Mouse (Mus musculus): ENCODE data around the gene Hnf1b. TPM values are rescaled to one million over a fixed set of nuclear protein-coding genes. Genes with fewer than 3 reads are reported as not detected.

The Hnf1b gene
- polyA plus RNA-seq, 1 experiment from 2014 or later: 0.09 TPM

DNA sequence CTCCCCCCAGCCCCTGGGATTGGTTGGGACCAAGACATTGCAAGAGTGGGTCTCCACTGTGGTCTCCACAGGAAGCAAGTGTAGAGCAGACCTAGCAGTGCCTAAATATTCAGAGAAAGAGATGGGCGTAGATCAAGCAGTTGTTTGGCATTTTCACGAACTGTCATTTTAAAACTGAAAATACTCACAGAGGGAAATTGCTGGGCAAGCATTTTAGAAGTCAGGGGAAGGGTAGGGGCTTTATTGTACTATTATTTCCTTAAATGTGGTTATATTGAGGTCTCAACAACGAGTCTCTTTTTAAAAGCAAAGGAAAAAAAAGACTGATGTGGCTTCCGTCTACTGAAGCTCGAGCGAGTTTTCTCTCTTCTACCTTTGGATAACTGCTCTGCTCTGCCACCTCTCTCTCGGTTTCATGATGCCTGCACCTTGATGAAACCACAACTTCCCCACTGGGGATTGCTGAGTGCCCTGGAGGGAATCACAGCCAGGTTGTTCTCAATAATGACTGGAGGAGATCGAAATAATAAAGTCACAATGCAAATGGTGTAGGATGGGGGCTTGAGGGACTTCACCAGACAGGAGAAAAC, 21.2 kb upstream of the Hnf1b start:
- H3K4me2 ChIP-seq: no peak overlapping the region
- no peaks in the 10 kb centered on the region for H3K4me1 ChIP-seq (replicated peaks)
- no peak overlapping the region for H3K4me3 ChIP-seq
- WGBS: 75% methylated on average over 8 of the region's 8 CpGs
- H3K36me3 ChIP-seq: no peaks in the 10 kb centered on the region
- H3K27me3 ChIP-seq (replicated peaks): no peaks in the 10 kb centered on the region
- no peaks in the 10 kb centered on the region for H3K9me3 ChIP-seq (replicated peaks)
- no peak for ATAC-seq (ENCODE audit: insufficient number of reproducible peaks, low FRiP score)
- no peak overlapping the region for H3K27ac ChIP-seq (ENCODE audit: poor library complexity, severe bottlenecking)
- H3K9ac ChIP-seq: no peak overlapping the region

- no peak overlapping the region for H3K4me2 ChIP-seq
- 42% methylated on average over 8 of the region's 8 CpGs for WGBS
- H3K4me3 ChIP-seq: no peak overlapping the region
- no peak for ATAC-seq (ENCODE audit: insufficient number of reproducible peaks, low FRiP score)
- H3K4me1 ChIP-seq (replicated peaks): no peaks in the 10 kb centered on the region
- H3K27ac ChIP-seq (ENCODE audit: poor library complexity, severe bottlenecking): no peak overlapping the region
- H3K36me3 ChIP-seq: no peaks in the 10 kb centered on the region
- H3K9me3 ChIP-seq (replicated peaks): no peaks in the 10 kb centered on the region
- H3K9ac ChIP-seq: no peak overlapping the region
- 0 out of 2 replicates have a peak, but pooled peaks cover under 1% of the 10 kb centered on the region for H3K27me3 ChIP-seq (replicated peaks)
These were observed 17.5 kb upstream of the Hnf1b start for GRCm38 (mm10) chr11:83832389-83832788.

DNA sequence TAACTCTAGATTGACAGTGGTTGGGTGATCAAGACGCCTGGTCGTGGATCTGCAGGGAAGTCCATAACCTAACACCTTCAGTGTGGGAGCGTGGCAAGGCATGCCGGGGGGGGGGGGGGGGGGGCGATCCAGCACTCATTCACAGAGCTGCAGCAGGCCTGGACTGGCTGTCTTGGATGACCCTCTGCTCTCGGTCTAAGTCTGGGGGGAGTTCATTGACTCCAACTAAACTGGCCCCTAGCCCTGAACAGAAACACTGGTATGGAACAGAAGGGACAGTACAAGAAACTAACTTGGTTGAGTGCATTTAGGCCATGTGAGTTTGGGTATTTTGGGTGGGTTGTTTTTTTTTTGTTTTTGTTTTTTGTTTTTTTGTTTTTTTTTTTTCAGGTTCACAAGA, 16.3 kb upstream of the Hnf1b start:
- no peak overlapping the region for H3K4me3 ChIP-seq
- no peaks in the 10 kb centered on the region for H3K9me3 ChIP-seq (replicated peaks)
- H3K27ac ChIP-seq (ENCODE audit: poor library complexity, severe bottlenecking): no peak overlapping the region
- H3K4me2 ChIP-seq: no peak overlapping the region
- peaks cover 8% of the 10 kb centered on the region; the same call in 1 of the 2 replicates for H3K27me3 ChIP-seq (replicated peaks)
- no peaks in the 10 kb centered on the region for H3K4me1 ChIP-seq (replicated peaks)
- H3K9ac ChIP-seq: no peak overlapping the region
- no peak for ATAC-seq (ENCODE audit: insufficient number of reproducible peaks, low FRiP score)
- WGBS: 81% methylated on average over 6 of the region's 6 CpGs
- no peaks in the 10 kb centered on the region for H3K36me3 ChIP-seq

- Histone ChIP-seq H3K27me3 (replicated peaks) (peaks cover 9% of the 10 kb centered on the region; the same call in 1 of the 2 replicates), H3K36me3 (no peaks in the 10 kb centered on the region), H3K9me3 (replicated peaks) (no peaks in the 10 kb centered on the region), H3K4me3 (no peak overlapping the region), H3K9ac (no peak overlapping the region), H3K27ac (ENCODE audit: poor library complexity, severe bottlenecking) (no peak overlapping the region), H3K4me1 (replicated peaks) (no peaks in the 10 kb centered on the region), H3K4me2 (no peak overlapping the region)
- no peak for ATAC-seq (ENCODE audit: insufficient number of reproducible peaks, low FRiP score)
- 81% methylated on average over 14 of the region's 14 CpGs for WGBS
These were observed 15.8 kb upstream of the Hnf1b start for GRCm38 (mm10) chr11:83833959-83834496.

- Histone ChIP-seq H3K4me2 (no peak overlapping the region), H3K27me3 (replicated peaks) (peaks cover 28% of the 10 kb centered on the region), H3K4me3 (no peak overlapping the region), H3K4me1 (replicated peaks) (no peaks in the 10 kb centered on the region), H3K9ac (no peak overlapping the region), H3K36me3 (no peaks in the 10 kb centered on the region), H3K27ac (ENCODE audit: poor library complexity, severe bottlenecking) (no peak overlapping the region), H3K9me3 (replicated peaks) (no peaks in the 10 kb centered on the region)
- ATAC-seq (ENCODE audit: insufficient number of reproducible peaks, low FRiP score): no peak
- 78% methylated on average over 6 of the region's 6 CpGs for WGBS
These were observed 10.4 kb upstream of the Hnf1b start for GRCm38 (mm10) chr11:83839451-83839850.

DNA sequence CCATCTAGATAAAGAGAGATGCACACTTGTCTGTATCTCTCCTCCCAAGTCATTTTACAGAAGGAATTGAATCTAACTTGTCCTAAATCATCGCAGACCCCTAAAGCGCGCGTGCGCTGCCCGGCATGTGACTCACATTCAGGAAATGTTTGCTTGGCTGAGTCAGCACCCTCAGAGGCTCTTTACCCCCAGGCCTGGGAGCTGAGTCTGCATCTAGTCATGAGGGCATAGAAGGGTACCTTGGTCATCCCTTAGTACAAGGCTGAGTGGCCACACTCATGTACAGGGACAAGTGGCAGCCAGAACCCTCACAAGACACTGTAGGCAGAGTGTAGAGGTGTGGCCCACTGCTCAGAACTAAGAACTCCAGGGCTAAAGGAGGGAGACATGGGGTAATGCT, 6.3 kb upstream of the Hnf1b start:
- Histone ChIP-seq H3K4me2 (no peak overlapping the region), H3K4me1 (replicated peaks) (no peaks in the 10 kb centered on the region), H3K27me3 (replicated peaks) (peaks cover 41% of the 10 kb centered on the region), H3K4me3 (no peak overlapping the region), H3K9ac (no peak overlapping the region), H3K9me3 (replicated peaks) (no peaks in the 10 kb centered on the region), H3K36me3 (no peaks in the 10 kb centered on the region), H3K27ac (ENCODE audit: poor library complexity, severe bottlenecking) (no peak overlapping the region)
- WGBS: 80% methylated on average over 6 of the region's 6 CpGs
- ATAC-seq (ENCODE audit: insufficient number of reproducible peaks, low FRiP score): no peak

DNA sequence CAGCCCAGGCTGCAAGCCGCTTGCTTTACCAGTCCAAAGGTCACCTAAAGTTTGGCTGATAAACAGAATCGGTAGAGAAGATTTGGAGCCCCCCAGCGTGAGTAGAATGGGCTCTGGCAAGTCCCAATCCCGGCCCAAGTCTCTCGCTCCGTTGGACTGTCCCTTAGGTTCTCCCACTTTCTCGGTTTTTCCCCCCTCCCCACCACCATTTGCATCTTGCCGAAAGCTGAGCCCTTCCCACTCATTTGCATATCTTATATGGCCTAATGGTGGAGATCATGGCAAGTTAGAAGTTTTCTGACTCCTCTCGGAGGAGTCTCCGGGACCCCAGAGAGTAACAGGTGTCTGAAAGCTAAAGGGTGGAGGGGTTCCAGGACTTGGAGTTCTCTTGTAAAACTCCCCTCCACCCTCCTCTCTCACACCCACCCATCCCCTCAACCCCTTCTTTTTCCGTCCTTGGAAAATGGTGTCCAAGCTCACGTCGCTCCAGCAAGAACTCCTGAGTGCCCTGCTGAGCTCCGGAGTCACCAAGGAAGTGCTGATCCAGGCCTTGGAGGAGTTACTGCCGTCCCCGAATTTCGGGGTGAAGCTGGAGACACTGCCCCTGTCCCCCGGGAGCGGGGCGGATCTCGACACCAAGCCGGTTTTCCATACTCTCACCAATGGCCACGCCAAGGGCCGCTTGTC, 866 bp downstream of the Hnf1b start:
- Histone ChIP-seq H3K36me3 (no peaks in the 10 kb centered on the region), H3K9ac (no peak overlapping the region), H3K4me2 (peak overlapping the region; percentile 56), H3K4me1 (replicated peaks) (peaks cover 37% of the 10 kb centered on the region), H3K9me3 (replicated peaks) (no peaks in the 10 kb centered on the region), H3K27me3 (replicated peaks) (peaks cover 77% of the 10 kb centered on the region), H3K27ac (ENCODE audit: poor library complexity, severe bottlenecking) (no peak overlapping the region), H3K4me3 (peak overlapping the region; percentile 37)
- WGBS: under 1% methylated on average over 24 of the region's 24 CpGs
- ATAC-seq (ENCODE audit: insufficient number of reproducible peaks, low FRiP score): 0 out of 2 replicates have a peak, but pooled peaks have one; percentile 9

DNA sequence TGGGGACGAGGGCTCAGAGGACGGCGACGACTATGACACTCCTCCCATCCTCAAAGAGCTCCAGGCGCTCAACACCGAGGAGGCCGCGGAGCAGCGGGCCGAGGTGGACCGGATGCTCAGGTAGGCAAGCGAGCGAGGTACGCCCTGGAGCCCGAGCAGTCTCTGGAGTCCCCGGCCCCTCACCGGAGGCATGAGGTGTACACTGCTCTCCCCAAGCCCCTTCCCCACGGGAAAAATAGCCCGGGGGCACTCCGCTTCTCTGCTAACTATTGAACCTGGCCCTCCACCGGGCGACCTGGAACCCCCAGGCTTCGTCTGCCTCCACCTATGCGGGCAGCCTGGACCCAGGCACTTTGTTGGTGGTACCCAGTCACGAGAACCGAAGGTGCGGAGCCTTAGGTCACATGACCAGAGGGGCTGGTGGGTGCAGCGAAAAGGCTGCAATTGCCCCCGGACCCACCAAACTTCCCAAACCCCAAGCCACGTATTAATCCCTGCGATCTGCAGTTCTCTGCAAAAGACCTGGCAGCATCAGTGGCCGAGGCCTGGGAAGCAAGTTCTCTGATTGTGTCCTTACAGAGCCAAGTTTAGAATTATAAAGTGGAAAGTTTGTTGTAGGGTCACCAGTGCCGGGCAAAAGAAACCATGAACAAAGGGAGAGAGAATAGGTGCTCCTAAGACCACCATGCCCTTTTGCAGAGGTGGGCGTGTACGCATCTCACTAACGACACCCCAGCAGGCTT, 1.6 kb downstream of the Hnf1b start:
- Histone ChIP-seq H3K4me1 (replicated peaks) (peaks cover 37% of the 10 kb centered on the region), H3K27ac (ENCODE audit: poor library complexity, severe bottlenecking) (no peak overlapping the region), H3K36me3 (no peaks in the 10 kb centered on the region), H3K4me3 (peak overlapping the region; percentile 37), H3K9me3 (replicated peaks) (no peaks in the 10 kb centered on the region), H3K4me2 (peak overlapping the region; percentile 56), H3K27me3 (replicated peaks) (peaks cover 79% of the 10 kb centered on the region), H3K9ac (no peak overlapping the region)
- WGBS: 2% methylated on average over 36 of the region's 36 CpGs
- 0 out of 2 replicates have a peak, but pooled peaks have one; percentile 29 for ATAC-seq (ENCODE audit: insufficient number of reproducible peaks, low FRiP score)

DNA sequence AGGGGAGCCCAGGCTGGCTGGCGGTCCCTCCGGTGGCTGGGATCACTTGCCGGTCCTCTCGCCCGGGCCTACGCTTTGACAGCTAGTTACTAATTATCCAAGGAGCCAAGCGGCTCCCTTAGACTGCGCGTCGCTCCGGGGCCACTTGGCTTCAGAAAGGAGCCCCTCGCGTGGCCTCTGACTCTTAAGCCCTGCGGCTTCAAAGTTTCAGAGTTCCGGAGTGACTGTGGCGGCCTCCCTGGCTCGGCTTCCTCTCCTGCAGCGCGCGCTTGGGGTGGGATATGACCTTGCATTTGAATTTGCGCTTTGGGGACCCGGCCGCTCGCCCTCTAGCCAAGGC, 2.1 kb downstream of the Hnf1b start:
- Histone ChIP-seq H3K36me3 (no peaks in the 10 kb centered on the region), H3K4me3 (peak overlapping the region; percentile 37), H3K27me3 (replicated peaks) (peaks cover 83% of the 10 kb centered on the region), H3K4me2 (peak overlapping the region; percentile 56), H3K27ac (ENCODE audit: poor library complexity, severe bottlenecking) (no peak overlapping the region), H3K9ac (no peak overlapping the region), H3K4me1 (replicated peaks) (peaks cover 37% of the 10 kb centered on the region), H3K9me3 (replicated peaks) (no peaks in the 10 kb centered on the region)
- no peak for ATAC-seq (ENCODE audit: insufficient number of reproducible peaks, low FRiP score)
- under 1% methylated on average over 24 of the region's 24 CpGs for WGBS

GRCm38 (mm10) chr11:83852501-83853211, 2.8 kb downstream of the Hnf1b start:
- Histone ChIP-seq H3K9ac (no peak overlapping the region), H3K4me1 (replicated peaks) (peaks cover 37% of the 10 kb centered on the region), H3K4me2 (peak overlapping the region; percentile 56), H3K4me3 (peak overlapping the region; percentile 33), H3K27me3 (replicated peaks) (peaks cover 83% of the 10 kb centered on the region), H3K27ac (ENCODE audit: poor library complexity, severe bottlenecking) (no peak overlapping the region), H3K9me3 (replicated peaks) (no peaks in the 10 kb centered on the region), H3K36me3 (no peaks in the 10 kb centered on the region)
- ATAC-seq (ENCODE audit: insufficient number of reproducible peaks, low FRiP score): no peak
- WGBS: under 1% methylated on average over 38 of the region's 38 CpGs

Measured in heart, embryonic 12.5 days (tissue).